Mouse (Mus musculus) CH12F3 (cell line): ENCODE results near the gene Rgs6.

ENCODE experiments used
- in situ Hi-C: fragments of 300-500 bp; cut with MboI; formaldehyde crosslinking; loops from 2 replicates; pipeline ENCODE4 v1.14.3; 2020; ENCODE audit warnings: low sequenced_read_pairs

Gene Rgs6

DNA sequence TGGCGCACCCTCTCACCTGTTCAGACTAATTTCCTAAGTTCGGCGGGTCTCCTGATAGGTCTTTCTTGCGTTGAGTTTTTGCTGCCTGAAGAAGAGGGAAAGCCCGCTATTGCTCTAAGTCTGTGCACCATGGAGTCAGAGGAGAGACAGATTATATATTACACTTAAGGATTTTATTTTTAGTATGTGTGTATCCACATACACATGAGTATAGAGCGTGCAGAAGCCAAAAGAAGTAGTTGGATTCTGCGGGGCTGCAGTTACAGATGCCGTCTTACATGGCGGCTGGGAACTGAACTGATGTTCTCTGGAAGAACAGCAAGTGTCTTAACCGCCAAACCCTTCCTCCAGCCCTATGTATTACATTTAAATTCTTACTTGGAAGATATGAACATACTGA, 52.3 kb downstream of the Rgs6 start:
- in situ Hi-C loops = no loop called here

DNA sequence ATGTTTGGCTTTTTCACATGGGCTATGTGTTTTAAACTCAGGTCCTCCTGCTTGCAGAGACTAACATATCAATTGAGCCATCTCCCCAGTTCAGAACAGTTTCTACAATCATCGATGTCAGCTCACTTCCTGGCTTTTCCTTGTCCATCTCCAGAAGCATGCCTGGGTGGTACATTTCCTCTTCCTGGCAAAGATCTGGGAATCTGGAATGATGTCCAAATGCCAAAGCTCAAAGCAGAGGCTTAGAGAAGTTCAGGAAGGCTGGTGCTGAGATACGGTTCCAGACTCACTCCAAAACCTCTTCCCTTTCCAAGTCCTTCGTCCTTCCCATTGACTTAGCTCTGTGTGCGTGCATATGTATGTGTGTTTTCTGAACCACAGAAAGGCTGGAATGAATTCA, 59.8 kb downstream of the Rgs6 start:
- in situ Hi-C loops = no loop called here

DNA sequence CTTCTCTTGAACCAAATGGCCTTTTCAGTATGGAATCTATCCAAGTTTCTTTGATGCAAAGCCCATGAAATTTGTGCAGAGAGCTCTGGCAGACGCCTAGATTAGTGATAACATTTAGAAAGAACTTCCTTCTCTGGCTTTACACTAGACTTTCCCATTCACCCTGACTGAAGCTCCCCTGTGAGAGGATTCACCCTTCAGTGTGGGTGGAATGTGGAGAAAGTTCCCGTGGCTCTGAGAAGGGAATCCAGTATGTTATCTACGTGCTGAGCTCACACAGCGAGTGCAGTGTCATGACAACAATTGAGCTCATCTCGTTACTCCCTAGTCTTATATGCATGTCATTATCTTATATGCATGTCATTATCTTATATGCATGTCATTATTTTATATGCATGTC, 61.9 kb downstream of the Rgs6 start:
- in situ Hi-C loops = no loop called here

DNA sequence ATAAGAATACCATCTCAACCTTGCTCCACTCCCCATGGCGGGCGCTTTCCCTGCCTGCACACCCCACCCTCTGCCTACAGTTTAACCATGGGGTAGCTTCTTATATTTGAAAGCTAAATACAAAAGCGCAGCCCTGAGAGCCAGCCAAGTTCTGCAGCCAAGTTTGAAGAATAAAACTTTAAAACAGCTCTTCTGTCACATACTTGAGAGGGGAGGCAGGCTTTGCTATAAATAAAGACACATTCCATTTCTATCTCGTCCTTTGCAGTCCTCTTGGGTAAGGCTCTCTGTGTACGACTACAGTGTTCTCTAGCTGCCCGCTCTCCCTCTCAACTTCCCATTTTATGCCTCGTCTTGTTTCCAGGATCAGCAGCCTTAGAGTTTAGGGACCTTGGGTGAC, 76.5 kb downstream of the Rgs6 start:
- in situ Hi-C loops = no loop called here

DNA sequence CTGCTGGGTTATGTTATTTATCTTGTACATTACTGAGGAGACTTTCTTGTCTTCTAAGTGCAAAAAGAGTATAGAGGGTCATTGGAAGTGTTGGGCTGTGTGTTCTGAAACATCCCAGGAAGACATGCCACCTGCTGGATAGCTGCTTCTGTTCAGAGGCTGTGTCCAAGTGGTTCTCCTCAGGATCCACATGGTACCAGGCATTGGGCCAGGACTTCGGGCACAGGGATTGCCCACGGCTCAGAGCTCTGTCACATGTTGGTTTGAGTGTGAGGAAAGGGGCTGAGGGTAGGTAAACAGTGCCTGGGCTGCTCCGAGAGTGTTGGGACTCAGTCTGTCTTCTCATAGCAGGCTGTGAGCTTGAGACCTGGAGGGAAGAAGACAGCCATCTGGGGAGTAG, 79.3 kb downstream of the Rgs6 start:
- in situ Hi-C loops = no loop called here

DNA sequence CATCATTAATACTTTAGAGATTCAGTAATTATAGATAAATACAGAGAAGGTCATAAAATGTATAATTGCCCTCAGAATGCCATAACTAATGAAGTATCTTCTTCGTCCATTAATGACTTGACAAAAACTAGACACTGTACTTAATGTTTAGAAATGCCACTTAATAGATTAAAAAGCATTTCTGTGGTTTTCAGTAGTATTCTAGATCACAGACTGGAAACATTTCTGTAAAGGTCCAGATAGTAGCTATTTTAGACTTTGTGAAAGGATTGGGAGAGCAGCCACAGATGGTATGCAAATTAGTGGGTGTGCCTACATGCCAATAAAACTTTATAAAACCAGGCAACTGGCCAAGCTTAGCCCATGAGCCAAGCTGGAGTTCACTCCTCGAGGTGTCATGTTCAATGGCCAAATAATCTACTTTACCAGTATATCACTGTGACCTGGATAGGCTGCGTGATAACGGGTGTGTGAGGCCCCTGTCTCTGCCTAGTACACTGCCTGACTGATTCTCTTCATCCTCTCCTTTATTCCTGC, 82.2 kb downstream of the Rgs6 start:
- in situ Hi-C loops = no loop called here

DNA sequence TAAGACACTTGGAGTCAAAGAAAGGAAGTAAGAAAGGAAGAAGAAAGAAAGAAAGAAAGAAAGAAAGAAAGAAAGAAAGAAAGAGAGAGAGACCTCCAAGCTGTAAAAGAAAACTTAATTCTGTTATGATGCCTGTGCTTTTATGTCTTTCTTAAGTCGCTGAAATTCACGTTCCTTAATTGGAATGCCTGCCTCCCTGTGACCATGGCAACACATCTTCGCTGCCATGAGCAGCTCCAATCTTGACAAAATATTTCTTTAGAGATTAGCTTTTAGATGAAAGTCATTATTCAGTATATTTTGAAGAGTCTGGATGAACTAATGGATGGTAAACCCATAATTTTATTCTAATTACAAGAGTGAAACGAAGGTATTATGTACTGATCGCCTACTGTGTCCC, 83.5 kb downstream of the Rgs6 start:
- in situ Hi-C loops = no loop called here

DNA sequence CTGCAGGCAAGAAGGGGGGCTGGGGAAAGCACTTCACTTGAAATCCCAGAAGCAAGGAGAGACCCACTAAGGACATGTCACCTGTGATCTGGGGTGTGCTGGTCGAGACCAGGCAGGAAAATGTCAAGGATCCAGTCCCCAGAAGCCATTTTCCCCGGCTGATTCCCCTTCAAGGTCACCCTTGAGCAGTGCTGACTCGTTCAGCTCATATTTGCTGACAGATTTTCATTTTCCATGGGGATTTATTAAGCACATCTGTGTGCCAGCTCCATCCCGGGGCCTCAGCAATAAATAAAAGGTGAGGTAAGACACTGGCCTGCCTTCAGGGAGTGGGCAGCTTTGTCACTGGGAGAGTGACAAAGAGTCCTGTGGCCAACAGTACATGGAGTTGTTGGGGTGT, 87.0 kb downstream of the Rgs6 start:
- in situ Hi-C loops = no loop called here

DNA sequence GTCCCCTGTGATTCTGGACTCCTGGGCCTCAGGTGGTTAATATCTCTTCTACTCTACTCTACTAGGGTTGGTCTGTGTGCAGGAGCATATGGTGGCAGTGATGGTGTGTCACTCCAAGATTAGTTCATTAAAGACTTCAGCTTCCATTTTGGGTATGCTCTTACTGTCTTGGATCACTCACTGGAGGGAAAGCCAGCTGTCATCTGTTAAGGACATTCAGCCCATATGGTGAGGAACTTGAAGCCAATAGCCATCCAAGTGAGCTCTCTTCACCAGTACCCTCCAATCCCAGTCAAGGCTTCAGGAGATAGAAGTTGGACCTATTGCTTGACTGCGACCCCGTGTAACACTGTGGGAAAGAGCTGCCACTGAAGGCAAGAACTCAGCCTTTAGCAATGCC, 98.9 kb downstream of the Rgs6 start:
- in situ Hi-C loops = no loop called here

DNA sequence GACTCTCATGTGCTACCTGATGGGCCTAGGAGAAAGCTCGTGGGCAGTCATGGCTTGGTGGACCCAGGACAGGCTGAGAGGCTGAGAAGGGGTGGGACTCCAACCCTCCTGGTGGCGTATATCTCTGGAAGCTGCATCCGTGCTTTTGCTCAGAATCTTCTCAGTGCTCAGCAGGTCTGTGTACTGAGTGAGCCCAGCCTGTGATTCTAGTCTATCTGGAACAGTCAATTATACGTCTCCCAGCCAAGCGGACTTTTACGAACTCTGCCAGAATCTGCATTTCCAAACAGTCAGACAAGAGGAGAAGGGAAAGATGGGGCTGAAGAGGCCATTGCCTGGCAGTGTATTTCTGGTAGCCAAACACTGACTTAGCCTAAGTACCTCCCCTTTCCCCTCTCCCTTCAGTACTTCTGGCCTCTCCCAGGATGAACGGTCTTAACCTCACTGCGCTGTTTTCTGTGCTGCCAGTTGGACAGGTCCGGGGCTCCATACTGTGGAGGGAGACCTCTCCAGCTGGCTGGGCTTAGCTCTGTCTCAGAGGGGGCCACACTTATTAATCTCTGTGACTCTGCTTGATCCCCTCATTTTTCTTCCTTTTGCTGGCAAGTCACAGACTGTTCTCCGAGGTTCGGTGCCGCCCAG, 110.9 kb downstream of the Rgs6 start:
- in situ Hi-C loops = no loop called here

DNA sequence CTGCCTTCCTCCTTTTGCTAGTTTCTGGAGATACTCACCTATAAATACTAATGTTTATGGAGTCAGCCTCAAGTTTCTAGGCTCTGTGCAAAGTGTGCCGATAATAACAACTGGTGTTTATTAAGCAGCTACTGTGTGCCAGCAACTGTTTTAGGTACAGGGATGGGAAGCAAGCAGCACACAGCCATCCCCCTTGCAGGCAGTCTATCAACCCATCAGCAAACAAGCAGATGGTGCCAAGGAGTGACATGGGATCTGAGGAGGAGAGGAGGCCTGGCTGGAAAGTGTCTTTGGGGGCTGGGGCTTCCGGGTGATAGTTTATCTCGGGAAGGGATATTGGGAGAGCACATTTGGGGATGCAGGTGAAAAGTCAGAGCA, 111.4 kb downstream of the Rgs6 start:
- in situ Hi-C loops = no loop called here

DNA sequence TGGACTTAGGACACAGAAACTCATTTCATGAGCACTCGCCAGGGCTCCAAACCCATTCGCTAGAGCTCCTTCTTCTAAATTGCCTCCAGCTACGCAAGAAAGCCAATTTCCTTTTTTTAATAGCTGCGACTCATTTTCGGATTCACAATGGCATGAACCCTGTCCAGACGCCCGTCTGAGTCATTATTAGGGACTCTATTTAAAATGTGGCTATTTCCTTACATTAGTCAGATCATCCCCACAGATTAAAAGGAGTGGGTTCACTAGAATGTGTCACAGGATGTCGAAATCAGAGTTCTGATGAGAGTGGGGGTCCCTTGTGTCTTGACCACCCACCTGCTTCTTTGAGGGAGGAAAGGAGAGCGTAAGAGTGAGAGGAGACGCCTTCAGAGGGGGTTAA, 112.1 kb downstream of the Rgs6 start:
- in situ Hi-C loops = no loop called here

DNA sequence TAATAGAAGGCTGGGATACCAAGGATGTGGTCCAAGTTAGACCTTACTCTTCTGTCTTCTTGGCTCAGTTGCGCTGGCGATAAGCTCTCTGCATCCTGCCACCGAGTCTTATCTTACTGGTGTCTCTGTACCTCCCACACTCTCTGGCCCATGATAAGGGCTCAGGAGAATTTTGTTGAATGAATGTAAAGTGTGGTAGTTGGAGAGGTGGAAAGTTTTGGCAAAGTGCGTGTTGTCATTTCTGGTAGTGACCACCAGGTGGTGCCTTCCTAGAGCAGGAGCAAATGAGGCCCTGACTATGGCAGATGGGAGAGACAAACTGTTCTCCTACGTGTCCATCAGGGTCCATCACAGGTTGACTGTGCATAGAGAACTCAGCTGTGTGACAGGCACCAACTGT, 112.7 kb downstream of the Rgs6 start:
- in situ Hi-C loops = no loop called here

DNA sequence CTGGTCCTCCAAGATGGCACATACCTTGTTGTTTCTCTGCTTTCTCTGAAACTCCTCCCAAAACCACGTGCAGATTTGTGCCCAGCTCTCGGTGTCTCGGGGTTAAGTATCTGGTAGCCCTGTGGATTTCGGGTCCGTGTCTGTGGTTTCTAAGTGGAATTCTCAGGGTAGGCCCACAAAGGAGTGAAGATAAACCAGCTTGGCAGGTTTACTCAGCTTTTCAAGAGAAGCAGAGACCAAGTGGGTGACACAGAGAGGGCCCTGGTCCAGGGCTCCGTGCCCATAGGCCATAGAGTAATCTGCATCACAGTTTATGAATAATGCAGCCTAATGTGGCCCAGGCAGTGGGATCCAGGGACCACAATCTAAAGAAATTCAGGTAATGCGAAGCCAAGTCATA, 113.3 kb downstream of the Rgs6 start:
- in situ Hi-C loops = no loop called here

DNA sequence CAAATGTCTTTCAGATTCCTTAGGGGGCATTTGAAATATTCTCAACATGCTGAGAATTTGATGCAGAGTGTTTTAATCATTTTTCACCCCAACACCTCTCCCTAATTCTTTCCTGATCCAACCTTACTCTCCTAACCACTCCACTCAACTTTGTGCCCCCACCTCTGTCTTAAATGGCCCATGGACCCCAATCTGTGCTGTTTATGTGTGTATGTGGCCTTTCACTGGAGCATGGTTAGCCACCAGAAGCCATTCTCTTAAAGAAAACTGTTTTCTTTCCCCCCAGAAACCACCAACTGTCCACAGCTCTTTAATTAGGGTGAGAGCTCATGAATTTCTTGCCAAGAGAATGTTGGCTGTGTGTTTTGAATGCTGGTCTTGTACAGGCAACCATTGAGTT, 122.3 kb downstream of the Rgs6 start:
- in situ Hi-C loops = no loop called here

DNA sequence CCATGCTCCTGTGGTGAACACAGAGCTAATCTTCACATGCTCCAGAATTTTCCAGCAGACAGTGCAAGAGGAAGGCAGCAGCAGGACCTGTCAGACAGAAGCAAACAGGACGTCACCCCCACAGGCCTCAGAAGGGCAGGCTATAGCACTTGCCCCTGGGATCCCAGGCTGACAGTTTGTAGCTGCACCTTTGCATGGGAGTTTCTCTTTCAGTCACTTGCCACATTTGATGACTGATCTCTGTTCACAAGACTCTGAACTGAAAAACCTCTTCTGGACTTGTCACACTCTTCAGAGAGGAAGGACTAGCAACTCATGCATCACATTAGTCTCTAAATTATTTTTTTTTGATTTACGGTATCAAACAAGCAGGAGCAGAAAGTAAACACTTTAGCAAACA, 126.2 kb downstream of the Rgs6 start:
- in situ Hi-C loops = no loop called here

DNA sequence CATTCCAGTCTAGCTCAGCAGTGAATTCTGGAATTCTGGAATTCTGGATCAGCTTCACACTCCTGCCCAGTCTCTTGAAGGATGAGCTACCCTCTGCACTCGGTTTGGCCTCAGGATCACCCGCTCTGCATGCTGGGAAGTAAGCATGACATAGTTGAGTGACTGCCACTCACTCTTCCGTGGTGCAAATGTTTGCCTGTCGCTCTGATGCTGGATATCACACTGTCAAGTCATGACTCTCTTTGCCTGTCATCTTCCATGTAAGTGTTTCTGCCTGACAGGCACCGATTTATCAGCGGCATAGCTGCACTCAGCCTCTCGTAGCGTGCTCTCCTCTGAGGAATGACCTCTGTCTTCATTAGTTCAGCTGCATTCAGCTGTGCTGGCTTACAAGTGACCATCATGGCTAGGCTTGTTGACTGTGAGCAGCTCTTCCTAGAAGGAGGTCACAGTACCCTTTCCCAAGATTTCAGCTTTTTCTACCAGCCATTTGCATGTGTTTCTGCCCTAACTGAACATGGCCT, 135.0 kb downstream of the Rgs6 start:
- in situ Hi-C loops = no loop called here

DNA sequence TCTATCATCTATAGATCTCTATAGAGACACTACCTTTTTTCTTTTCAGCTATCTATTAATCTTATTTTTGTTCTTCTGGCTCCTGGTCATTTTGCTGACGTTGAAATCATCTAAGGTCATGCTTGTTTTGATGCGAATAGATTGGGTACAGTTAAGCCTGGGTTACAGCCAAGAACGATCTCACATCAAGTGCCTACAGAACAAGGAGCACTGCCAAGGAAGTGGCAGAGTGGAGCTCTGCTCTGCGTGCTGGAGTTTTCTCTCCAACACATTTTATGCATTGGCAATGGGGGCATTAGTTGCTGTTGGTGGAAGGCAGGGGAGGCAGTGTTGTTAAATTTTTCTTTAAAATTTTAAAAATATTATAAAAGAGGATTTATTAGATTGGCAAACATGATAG, 138.2 kb downstream of the Rgs6 start:
- in situ Hi-C loops = no loop called here

DNA sequence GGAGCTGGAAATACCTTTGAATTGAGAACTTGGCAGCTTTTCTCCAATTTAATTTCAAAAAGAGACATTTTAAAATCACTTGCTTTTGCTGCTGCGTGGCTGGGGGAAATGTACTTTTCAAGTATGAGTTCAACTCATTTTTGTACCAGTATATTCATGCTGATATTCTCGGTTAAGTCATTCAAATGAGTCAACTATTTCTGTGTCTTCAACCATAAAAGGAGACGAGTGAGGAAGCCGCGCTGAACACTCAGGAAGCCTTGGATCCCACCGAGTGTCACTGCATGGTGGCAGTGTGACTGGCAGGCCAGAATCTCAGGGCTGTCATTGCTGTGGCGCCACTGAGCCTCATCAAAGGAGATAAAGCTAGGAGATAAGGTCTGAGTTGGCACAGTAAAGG, 143.5 kb downstream of the Rgs6 start:
- in situ Hi-C loops = no loop called here

DNA sequence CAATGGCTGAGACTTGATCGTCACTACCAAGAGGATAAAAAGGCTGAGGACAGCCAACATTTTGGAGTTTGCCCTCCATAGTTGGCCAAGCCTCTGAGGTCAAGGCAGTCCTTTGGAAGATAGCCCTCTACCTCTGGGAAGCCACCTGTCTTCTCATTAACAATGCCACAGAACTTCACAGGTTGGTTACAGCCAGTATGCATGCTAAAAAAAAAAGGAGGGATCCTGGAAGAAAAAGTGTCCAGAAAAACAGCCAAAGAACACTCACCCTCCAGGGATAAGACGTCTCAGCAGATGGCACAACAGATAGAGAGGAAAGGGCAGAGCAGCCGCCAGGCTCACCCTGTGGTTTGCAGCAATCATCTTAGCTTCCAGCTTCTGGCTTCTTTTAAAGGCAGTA, 154.9 kb downstream of the Rgs6 start:
- in situ Hi-C loops = no loop called here

DNA sequence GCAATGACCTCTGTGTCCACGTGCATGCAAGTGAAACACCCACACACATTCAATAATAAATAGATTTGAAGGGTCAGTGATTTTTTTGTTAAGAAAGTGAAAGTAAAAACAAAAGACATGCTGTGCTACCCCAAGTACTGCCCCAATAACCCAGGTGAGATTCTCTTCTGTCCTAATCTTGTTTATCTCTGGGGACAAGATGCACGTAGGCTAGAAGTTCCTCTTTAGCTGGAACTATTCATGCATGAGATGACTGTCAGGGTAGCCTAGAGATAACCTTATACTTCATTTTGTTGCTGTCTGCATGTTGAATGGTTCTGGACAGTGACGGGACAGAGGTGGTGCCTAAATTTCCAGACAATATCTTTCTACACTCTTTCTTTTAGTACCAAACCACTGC, 155.9 kb downstream of the Rgs6 start:
- in situ Hi-C loops = no loop called here

DNA sequence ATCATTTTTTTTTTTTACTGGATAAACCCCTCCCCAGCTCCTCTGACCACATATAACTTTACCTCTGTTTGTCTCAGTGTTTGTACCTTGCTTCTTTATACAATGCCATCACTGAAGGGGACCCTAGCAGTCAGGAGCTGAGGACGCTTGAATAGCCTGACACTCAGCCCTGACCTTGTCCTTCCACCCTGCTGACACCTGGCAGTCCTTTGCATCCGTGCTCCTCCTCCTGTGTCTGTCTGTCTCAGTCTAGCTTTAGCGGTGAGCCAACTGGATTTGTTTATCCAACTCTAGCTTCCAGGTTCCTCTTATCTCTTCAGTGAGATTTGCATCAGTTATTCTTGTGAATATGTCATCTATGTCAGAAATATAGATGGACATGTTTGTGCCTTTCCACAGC, 156.7 kb downstream of the Rgs6 start:
- in situ Hi-C loops = no loop called here

DNA sequence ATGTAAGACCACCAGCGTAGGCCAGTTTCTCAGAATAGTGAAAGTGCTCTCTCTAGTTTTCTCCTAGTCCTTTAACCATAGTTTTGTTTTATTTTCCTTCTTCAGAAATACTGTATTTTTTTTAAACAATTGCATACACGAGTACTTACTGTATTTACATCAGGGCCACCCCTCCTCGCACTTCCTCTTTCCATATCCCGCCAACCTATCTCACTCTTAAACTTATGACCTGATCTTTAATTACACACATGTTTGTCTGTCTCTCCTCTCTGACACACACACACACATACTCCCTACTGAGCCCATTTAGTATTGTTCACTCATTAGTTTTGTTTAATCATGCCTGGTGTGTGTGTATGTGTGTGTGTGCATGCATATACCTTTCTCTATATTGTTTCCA, 159.0 kb downstream of the Rgs6 start:
- in situ Hi-C loops = no loop called here
